Mouse (Mus musculus) kidney, adult 8-10 months (tissue): Measurements from ENCODE around the gene Dhdh.

ENCODE experiments used
- DNase-seq, 2 experiments: peaks; one replicate each; pipeline ENCODE4 v3.0.0; 2022

Gene Dhdh

GRCm38 (mm10) chr7:45447325-45447990 lies 41.1 kb downstream of the Dhdh start:
- DNase-seq = peak in 1 of 2 experiments; percentile 38

- DNase-seq = no peak
Observed at GRCm38 (mm10) chr7:45446589-45446988, 42.0 kb downstream of the Dhdh start.

- DNase-seq = no peak
Observed at GRCm38 (mm10) chr7:45443526-45444420, 44.8 kb downstream of the Dhdh start.

GRCm38 (mm10) chr7:45437521-45438276 lies 50.9 kb downstream of the Dhdh start, which contains the start of gene Ruvbl2:
TSS of gene Ruvbl2 (minus strand) at chr7:45438096.
- DNase-seq = peak; percentile 42 to 50

GRCm38 (mm10) chr7:45437046-45437445 lies 51.6 kb downstream of the Dhdh start:
- no peak for DNase-seq

GRCm38 (mm10) chr7:45436444-45436843 lies 52.2 kb downstream of the Dhdh start:
- no peak for DNase-seq

GRCm38 (mm10) chr7:45435038-45435437 lies 53.6 kb downstream of the Dhdh start:
- DNase-seq = peak in 1 of 2 experiments; percentile 47

- DNase-seq = peak; percentile 100
Observed at GRCm38 (mm10) chr7:45434203-45435015, 54.2 kb downstream of the Dhdh start, which contains the start of gene Gys1. TSS of gene Gys1 (plus strand) at chr7:45434844.

GRCm38 (mm10) chr7:45433835-45434202 lies 54.8 kb downstream of the Dhdh start:
- DNase-seq = no peak

GRCm38 (mm10) chr7:45426556-45426955 lies 62.0 kb downstream of the Dhdh start:
- no peak for DNase-seq

- DNase-seq = no peak
Observed at GRCm38 (mm10) chr7:45421194-45421593, 67.4 kb downstream of the Dhdh start.
